Mouse (Mus musculus): Measurements from ENCODE around the gene Arsj. TPM values are rescaled to one million over a fixed set of nuclear protein-coding genes. Genes with fewer than 3 reads are reported as not detected.

Arsj gene
- under 1 TPM; 0.62 to 0.68 TPM for total RNA-seq (2021)
- long read RNA-seq, experiment 1, partial matches to known transcripts: 0 of 1 reads
- long read RNA-seq, experiment 1, other reads (novel, unspliced or antisense): 0 of 1 reads
- long read RNA-seq, experiment 2: 0 reads

GRCm38 (mm10) chr3:126363568-126364505 lies at the start of gene Arsj:
Arsj (plus strand) TSS chr3:126363684.
- peak; percentile 69 to 70 for DNase-seq
- intact Hi-C loops (cut with DNase I): no loop called here

GRCm38 (mm10) chr3:126324872-126325498 lies 38.5 kb upstream of the Arsj start:
- no peak for DNase-seq

GRCm38 (mm10) chr3:126325891-126326627 lies 37.4 kb upstream of the Arsj start:
- DNase-seq: peak; percentile 21 to 23
- intact Hi-C loops (cut with DNase I): no loop called here

More at GRCm38 (mm10) chr3:126324872-126325498, 38.5 kb upstream of the Arsj start:
- intact Hi-C loops (cut with DNase I): no loop called here

GRCm38 (mm10) chr3:126326628-126327325 lies 36.7 kb upstream of the Arsj start:
- intact Hi-C loops (cut with DNase I): no loop called here

GRCm38 (mm10) chr3:126335329-126335728 lies 28.2 kb upstream of the Arsj start:
- intact Hi-C loops (cut with DNase I): no loop called here
- no peak for DNase-seq

More at GRCm38 (mm10) chr3:126326628-126327325, 36.7 kb upstream of the Arsj start:
- DNase-seq: no peak

- intact Hi-C loops (cut with DNase I): no loop called here
- no peak for DNase-seq
Observed at GRCm38 (mm10) chr3:126344745-126345144, 18.7 kb upstream of the Arsj start.

GRCm38 (mm10) chr3:126359760-126360159 lies 3.7 kb upstream of the Arsj start:
- no peak for DNase-seq
- intact Hi-C loops (cut with DNase I): no loop called here

- DNase-seq: no peak
- intact Hi-C loops (cut with DNase I): no loop called here
Observed at GRCm38 (mm10) chr3:126362392-126362791, 1.1 kb upstream of the Arsj start.

- DNase-seq: no peak
- intact Hi-C loops (cut with DNase I): no loop called here
Observed at GRCm38 (mm10) chr3:126362931-126363525, 456 bp upstream of the Arsj start.

- no peak for DNase-seq
- intact Hi-C loops (cut with DNase I): no loop called here
Observed at GRCm38 (mm10) chr3:126364555-126364954, 1.1 kb downstream of the Arsj start.

GRCm38 (mm10) chr3:126370571-126370970 lies 7.1 kb downstream of the Arsj start:
- intact Hi-C loops (cut with DNase I): no loop called here
- peak; percentile 22 to 29 for DNase-seq

- DNase-seq: no peak
- intact Hi-C loops (cut with DNase I): no loop called here
Observed at GRCm38 (mm10) chr3:126372815-126373545, 9.5 kb downstream of the Arsj start.

- no peak for DNase-seq
- intact Hi-C loops (cut with DNase I): no loop called here
Observed at GRCm38 (mm10) chr3:126373721-126374120, 10.2 kb downstream of the Arsj start.

GRCm38 (mm10) chr3:126379252-126379651 lies 15.8 kb downstream of the Arsj start:
- intact Hi-C loops (cut with DNase I): no loop called here

GRCm38 (mm10) chr3:126379702-126380101 lies 16.2 kb downstream of the Arsj start:
- DNase-seq: no peak
- intact Hi-C loops (cut with DNase I): no loop called here

More at GRCm38 (mm10) chr3:126379252-126379651, 15.8 kb downstream of the Arsj start:
- DNase-seq: no peak

GRCm38 (mm10) chr3:126383276-126383675 lies 19.8 kb downstream of the Arsj start:
- DNase-seq: no peak
- intact Hi-C loops (cut with DNase I): no loop called here

- intact Hi-C loops (cut with DNase I): no loop called here
- no peak for DNase-seq
Observed at GRCm38 (mm10) chr3:126384657-126385438, 21.4 kb downstream of the Arsj start.

- DNase-seq: no peak
- intact Hi-C loops (cut with DNase I): no loop called here
Observed at GRCm38 (mm10) chr3:126397451-126397850, 34.0 kb downstream of the Arsj start.

Data from heart, postnatal 14 days (tissue).